Comparison of ENCODE assay signal across 8 mouse cellular contexts in the genomic region with DNA sequence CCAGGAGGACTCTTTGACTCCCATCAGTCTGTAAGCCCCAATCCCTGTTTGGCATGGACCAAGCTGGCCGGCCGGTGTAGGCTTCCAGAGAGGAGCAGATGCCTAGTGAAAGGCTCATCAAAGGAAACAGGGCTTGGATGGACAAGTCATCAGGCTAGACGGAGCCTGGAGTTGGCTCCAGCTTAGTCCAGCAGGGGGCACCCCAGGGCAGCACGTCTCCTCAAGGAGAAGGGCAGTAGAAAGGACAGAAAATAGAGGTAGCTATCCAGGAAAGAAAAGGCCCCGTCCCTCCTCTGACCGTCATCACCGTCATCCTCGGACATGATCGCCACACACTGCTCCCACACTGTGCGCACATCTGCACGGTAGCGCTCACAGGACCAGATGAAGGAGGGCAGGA. TPM values are rescaled to one million over a fixed set of nuclear protein-coding genes. Genes with fewer than 3 reads are reported as not detected.
DNase-seq lines count a peak whose midpoint lies in the region; ATAC-seq lines count a peak whose summit lies in the region.

No protein-coding gene starts in this region.

- 11% methylated on average over 12 of the region's 12 CpGs for WGBS in midbrain, embryonic 10.5 days

- ATAC-seq in inflammation-experienced regulatory T-cells, adult 6 months, result peak; percentile 33

- H3K36me3 ChIP-seq in midbrain, embryonic 10.5 days, result 0 out of 2 replicates have a peak, but pooled peaks cover 9% of the 10 kb centered on the region

- peaks cover 60% of the 10 kb centered on the region for H3K27me3 ChIP-seq in midbrain, embryonic 10.5 days (ENCODE audit: low read depth, poor library complexity, severe bottlenecking)

- H3K9me3 ChIP-seq in midbrain, embryonic 10.5 days (replicated peaks), result no peaks in the 10 kb centered on the region

- peak; percentile 90 for DNase-seq in adipocyte (ENCODE audit: low spot score)
- peak; percentile 90 for DNase-seq in embryo, embryonic 10 days (ENCODE audit: low spot score)
- peak; percentile 91 for DNase-seq in gastrocnemius, postnatal 14 days
- peak; percentile 91 to 93 for DNase-seq in left cerebral cortex, postnatal 14 days (ENCODE audit: low spot score in 2 of 2)
- peak; percentile 88 for DNase-seq in midbrain, embryonic 10.5 days (ENCODE audit: low spot score)
- DNase-seq in right cerebral cortex, postnatal 36 days (ENCODE audit: low spot score in 2 of 2), result peak; percentile 75 to 79
- DNase-seq in urinary bladder, postnatal 4 days (ENCODE audit: low spot score in 2 of 2), result peak; percentile 76 to 90

- intact Hi-C loops in gastrocnemius, postnatal 14 days (cut with DNase I; ENCODE audit: low total_unique reads), result loop anchor here (5.0 kb wide), 1 partner anchor 43 kb away; no protein-coding TSS in a partner anchor
- intact Hi-C loops in left cerebral cortex, postnatal 14 days (cut with DNase I), result loop anchor here (5.0 kb wide), 1 partner anchor 73 kb away; a partner anchor contains a TSS

- peak overlapping the region; percentile 16; the same call in 1 of the 2 replicates for H3K4me3 ChIP-seq in midbrain, embryonic 10.5 days

- peak overlapping the region; percentile 19 for H3K27ac ChIP-seq in midbrain, embryonic 10.5 days (replicated peaks)

- peaks cover 93% of the 10 kb centered on the region for H3K4me1 ChIP-seq in midbrain, embryonic 10.5 days

RNA-seq across cellular contexts. Expression of a gene that starts 2.2 kb away (rescaled TPM):
- total RNA-seq in gastrocnemius, postnatal 14 days (2021), result 10 to 100 TPM; 19.7 to 24.2 TPM
- polyA plus RNA-seq in inflammation-experienced regulatory T-cells, adult 6 months (2017; shearing (Covaris generic)), result under 1 TPM in 2 of 3 experiments, not detected in 1; 0.30 to 0.36 TPM
- 10 to 100 TPM; 25.9 to 32.9 TPM for total RNA-seq in left cerebral cortex, postnatal 14 days (2021)
- 8.3 and 9.9 TPM in 2 replicates for polyA plus RNA-seq in midbrain, embryonic 10.5 days (2016; fragmentation: Nextera tagmentation; extraction: Ambion mirVana)

RNA-seq across cellular contexts. Expression of a gene that starts 4.1 kb away (rescaled TPM):
- under 1 TPM; 0.33 to 0.45 TPM for total RNA-seq in gastrocnemius, postnatal 14 days (2021)
- polyA plus RNA-seq in inflammation-experienced regulatory T-cells, adult 6 months (2017; shearing (Covaris generic)), result under 1 TPM in 2 of 3 experiments, not detected in 1; 0.16 to 0.19 TPM
- 100 to 1,000 TPM; 220 to 231 TPM for total RNA-seq in left cerebral cortex, postnatal 14 days (2021)
- polyA plus RNA-seq in midbrain, embryonic 10.5 days (2016; fragmentation: Nextera tagmentation; extraction: Ambion mirVana), result 2.8 and 3.6 TPM in 2 replicates

RNA-seq across cellular contexts. Expression of a gene that starts 19.6 kb away (rescaled TPM):
- total RNA-seq in gastrocnemius, postnatal 14 days (2021), result 1 to 10 TPM; 6.6 to 7.0 TPM
- polyA plus RNA-seq in inflammation-experienced regulatory T-cells, adult 6 months (2017; shearing (Covaris generic)), result under 1 TPM in 2 of 3 experiments, not detected in 1; 0.44 to 0.48 TPM
- total RNA-seq in left cerebral cortex, postnatal 14 days (2021), result not detected
- polyA plus RNA-seq in midbrain, embryonic 10.5 days (2016; fragmentation: Nextera tagmentation; extraction: Ambion mirVana), result 0.89 and 3.4 TPM in 2 replicates

RNA-seq across cellular contexts. Expression of a gene that starts 28.3 kb away (rescaled TPM):
- under 1 TPM; 0.27 to 0.51 TPM for total RNA-seq in gastrocnemius, postnatal 14 days (2021)
- polyA plus RNA-seq in inflammation-experienced regulatory T-cells, adult 6 months (2017; shearing (Covaris generic)), result 100 to 1,000 TPM; 319 to 446 (median 407) TPM
- total RNA-seq in left cerebral cortex, postnatal 14 days (2021), result 1 to 10 TPM; 1.1 to 1.5 TPM
- polyA plus RNA-seq in midbrain, embryonic 10.5 days (2016; fragmentation: Nextera tagmentation; extraction: Ambion mirVana), result 0.05 TPM in 1 of 2 replicates, not detected in the other

RNA-seq across cellular contexts. Expression of a gene that starts 30.4 kb away (rescaled TPM):
- 1 to 10 TPM; 4.6 to 5.0 TPM for total RNA-seq in gastrocnemius, postnatal 14 days (2021)
- polyA plus RNA-seq in inflammation-experienced regulatory T-cells, adult 6 months (2017; shearing (Covaris generic)), result 100 to 1,000 TPM in 1 of 3 experiments, 10 to 100 TPM in 1, 1 to 10 TPM in 1; 7.6 to 142 (median 17.9) TPM
- total RNA-seq in left cerebral cortex, postnatal 14 days (2021), result 1 to 10 TPM; 1.6 to 1.7 TPM
- polyA plus RNA-seq in midbrain, embryonic 10.5 days (2016; fragmentation: Nextera tagmentation; extraction: Ambion mirVana), result 258 and 273 TPM in 2 replicates

Comparison
In these comparisons a context has a peak if more than half of its experiments do, and no peak if none do; other contexts are left out.
1. Peak in every context shown above with its lines: DNase-seq, ATAC-seq, H3K4me3 ChIP-seq and H3K27ac ChIP-seq.
2. RNA of a gene that starts 4.1 kb away (total RNA-seq): 220 to 231 TPM in left cerebral cortex, postnatal 14 days; 0.33 to 0.45 TPM in gastrocnemius, postnatal 14 days; every median in the first group is over 100 times any median in the second.
3. RNA of a gene that starts 19.6 kb away (total RNA-seq): 6.6 to 7.0 TPM in gastrocnemius, postnatal 14 days; not detected in left cerebral cortex, postnatal 14 days; every median in the first group is over 4 times any median in the second.